Mouse (Mus musculus) cerebellum, adult 18-20 months (tissue): ENCODE measurements around the gene Gm17571.

Experiments used
- DNase-seq, 2 experiments: peaks; one replicate each; pipeline ENCODE4 v3.0.0; 2021

Gm17571 gene

DNA sequence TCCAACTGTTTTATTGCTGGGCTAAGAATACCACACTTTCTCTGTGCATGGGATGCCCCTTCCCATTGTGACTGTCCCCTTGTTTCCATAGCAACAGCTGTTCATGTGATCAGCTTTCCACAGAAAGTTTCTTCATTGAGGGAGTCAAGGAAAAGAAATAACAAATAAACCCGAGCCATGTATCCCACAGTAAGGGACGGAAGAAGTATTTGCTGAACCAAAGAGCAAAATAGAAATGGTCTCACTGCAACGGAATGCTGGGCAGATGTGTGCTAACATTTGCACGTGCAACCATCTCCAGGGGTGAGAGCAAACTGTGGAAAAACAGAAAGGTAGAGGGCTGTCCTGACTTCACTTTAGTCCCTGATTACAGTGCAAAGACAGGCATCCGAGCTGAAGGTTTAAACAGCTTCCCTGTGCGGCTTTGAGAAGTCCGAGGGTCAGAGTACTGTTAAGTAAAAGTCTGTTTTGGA is 8.1 kb upstream of the Gm17571 start:
- DNase-seq: no peak

DNA sequence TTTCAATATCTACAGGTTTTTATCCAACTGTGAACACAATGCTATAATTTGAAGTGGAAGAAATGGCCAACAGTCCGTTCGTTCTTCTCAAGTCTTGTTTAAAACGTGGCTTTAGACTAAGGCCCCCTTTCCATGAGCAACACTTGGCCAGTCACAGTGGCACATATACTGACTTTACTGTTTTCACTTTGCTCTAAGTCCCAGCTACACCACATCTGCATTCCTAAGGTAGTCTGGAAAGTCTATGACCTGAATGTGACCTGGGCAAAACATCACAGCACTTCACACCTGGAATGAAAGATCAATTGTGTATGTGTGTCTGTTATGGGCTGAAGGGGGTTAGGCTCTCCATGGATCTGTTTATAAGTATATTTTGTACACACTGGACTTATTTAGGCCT is 2.2 kb upstream of the Gm17571 start:
- no peak for DNase-seq

DNA sequence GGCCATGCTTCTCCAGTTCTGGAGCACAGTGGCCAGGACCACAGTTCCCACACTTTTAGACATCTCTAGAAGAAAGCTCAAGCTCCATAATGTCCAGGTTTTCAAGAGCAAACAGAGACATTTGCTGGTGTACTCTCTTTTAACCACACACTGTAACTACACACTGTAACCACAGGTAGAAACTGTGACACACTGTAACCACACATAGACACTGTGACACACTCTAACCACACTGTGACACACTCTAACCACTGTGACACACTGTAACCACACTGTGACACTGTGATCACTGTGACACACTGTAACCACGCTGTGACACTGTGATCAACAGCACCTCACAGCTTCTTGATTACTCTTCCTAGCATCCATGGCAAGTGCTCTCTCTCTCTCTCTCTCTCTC is 317 bp downstream of the Gm17571 start:
- no peak for DNase-seq

DNA sequence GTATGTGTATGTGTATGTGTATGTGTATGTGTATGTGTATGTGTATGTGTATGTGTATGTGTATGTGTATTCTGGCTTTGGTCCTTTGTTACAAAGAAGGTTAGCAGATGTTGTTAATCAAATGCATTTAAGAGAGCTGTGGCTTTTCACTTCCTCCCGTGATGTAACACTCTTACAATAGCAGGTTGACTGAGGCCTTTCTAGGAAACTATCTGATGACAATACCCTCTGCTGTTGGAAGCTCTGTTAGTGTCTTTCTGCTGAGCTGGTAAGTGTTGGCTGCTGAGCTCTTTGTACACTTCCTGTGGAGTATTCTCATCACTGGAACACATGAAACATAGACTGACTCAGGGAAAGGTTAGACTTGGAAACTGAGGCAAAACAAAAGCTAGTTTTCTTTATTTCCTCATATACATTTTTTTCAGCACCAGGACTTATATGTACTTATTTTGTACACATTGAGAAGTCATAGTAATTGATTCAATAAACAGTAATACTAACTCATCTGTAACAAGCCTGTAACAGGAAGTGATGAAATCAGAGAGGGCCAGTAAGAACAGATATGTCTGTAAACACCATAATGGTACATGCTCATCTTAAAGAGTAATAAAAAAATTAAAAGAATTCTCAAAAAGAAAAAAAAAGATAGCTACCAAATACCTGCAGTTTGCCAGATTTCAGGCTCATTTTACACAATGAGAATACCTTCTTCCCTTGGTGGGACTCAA is 2.9 kb downstream of the Gm17571 start:
- no peak for DNase-seq

DNA sequence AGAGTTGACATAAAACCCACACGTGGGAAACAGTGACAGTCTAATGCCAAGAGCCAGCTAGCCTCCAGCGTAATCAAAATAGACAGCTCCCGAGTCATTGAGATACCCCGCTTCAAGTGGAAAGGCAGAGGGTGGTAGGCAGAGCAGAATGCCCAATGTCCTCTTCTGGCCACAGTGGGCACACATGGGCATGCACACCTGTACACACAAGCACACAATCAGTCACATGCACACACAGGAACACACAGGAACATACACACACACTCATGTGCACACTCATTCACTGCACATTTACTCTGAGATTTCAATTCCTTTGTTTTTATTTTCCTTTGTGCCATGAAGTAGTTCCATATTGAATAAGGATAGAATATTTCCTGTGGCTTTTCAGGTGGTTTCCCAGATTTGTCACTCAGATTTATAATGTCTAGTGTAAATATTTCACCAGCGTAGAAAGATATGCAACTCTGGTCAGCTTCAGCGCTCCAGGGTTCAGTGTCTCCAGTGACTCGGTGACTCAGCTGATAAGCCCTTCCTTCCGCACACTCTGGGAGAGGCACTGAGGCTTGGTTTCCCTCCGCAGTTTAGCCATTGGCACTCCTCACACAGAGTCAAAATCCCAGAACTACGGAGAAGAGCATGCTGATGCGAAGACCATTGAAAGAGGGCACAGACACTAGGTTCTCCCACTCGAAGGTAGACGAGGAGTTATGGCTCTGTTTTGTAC is 4.4 kb downstream of the Gm17571 start:
- no peak for DNase-seq

DNA sequence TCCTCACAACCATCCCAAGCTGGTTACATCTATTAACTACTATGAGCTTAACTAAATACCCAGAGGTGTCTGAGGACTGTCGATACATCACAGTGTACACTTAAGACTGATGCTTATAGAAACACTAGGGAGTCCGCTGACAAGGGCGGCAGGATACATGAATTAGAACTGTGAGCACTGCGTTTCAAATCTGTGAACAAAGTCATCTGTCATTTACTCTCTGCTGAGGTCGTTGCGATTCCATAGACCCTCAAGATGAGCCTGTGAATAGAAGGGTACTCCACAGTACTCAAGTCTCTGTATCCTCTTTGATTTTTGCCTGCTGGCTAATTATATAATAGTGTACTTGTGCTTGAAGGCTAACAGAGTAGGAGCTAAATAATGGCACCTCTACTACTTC is 5.6 kb downstream of the Gm17571 start:
- DNase-seq: no peak

DNA sequence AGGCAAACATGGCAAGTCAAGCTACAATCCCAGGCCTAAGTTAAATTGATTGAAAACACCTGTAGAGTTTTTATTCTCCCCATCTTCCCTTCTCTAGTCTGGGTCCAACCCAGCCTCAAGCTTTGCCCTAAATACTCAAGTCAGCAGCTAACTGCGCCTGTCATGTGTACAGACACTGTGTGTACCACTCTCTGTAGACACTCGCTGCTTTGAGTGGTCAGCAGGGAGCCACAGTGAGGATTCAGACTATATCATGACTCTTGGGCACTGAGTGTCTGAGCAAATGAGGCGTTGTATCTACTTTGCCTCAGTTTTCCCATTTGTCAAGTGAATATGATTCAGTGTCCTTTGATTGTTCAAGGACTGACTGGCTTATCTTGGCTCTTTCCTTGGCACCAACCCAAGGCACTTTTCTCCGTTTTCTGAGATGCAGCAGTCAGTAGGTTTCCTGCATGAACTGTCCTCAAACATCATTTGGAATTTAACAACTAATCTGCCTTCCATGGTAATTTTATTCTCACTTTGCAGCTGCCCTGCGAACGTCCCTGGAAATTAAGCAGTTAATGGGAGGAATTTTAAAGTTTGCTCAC is 13.0 kb downstream of the Gm17571 start:
- DNase-seq: no peak

DNA sequence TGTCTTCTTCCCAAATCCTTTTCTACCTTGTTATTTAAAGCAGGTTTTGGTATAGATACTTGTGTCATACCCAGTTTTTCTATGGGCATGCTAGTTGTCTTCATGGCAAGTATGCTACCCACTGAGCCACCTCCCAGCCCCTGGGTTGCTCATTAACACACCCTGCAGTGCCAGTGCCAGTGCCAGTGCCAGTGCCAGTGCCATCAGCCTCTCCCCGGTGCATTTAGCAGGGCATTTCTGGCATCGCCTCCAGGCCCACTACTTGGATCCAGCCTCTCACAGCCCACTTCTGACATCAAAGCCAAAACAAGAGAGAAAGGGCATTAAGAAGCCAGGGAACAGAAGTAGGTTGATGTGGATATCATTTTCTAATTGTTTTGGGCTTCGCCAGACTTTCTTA is 14.9 kb downstream of the Gm17571 start:
- DNase-seq: no peak

DNA sequence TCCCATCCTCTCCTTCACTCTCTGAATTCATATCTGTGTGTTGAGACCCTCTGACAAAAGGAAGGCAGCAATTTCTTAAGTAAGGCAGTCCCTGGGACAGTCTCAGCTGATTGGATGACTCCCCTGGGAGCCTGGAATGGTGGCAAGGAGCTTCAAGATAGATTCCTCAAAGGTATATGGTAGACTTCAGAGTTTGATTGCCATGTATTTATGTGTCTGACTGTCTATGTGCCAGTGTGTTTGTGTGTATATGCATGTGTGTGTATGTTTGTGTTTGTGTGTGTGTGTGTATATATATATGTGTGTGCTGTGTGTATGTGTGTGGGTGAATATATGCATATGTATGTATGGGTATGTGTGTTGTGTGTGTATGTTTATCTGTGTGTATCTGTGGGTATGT is 15.8 kb downstream of the Gm17571 start:
- no peak for DNase-seq

DNA sequence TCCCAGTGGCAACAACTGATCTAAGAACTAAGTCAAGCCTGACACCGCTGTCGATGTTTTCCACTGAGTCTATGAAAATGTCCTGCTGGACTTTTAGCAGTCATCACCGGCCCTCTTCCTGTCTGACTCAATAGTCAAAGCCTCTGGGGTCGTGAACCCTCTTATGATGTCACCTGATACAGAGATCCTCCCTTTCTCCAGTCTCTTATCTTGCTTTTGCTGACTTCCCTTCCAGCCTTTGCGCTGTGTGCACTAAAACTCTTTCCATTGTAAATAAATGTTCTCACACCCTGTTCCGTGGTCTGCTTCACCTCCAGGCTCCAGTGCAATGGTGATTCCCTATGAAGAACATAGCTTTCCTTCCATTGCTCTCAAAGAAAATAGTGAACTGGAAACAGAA is 16.3 kb downstream of the Gm17571 start:
- DNase-seq: no peak

DNA sequence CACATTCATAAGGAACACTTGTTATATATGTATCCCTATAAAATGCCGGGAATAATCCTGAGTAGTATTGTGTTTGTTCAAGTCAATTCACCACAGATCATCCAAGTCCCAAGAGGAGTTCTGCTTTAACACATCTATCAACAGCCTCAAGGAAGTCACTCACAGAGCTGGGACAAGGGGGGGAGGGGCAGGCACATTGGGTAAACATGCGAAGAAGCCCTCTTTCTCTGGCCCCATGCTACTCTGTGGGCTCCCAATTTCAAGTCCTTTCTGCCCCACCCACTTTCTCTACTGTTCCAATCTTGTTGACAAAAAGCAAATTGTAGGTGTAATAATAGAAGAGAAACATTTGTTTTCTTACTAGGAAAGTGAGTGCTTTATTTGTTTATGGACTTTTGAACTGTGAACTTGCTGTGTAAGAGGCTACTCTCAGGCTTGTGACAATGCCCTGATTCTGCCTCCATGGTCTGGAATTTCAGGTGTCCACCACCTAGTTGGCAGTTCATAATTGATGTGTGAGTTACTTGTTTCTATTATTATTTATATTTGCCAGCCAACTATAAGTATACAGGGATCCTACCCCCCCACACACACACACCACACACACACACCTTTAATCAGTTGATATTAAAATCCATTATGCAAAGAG is 17.0 kb downstream of the Gm17571 start:
- DNase-seq: no peak

DNA sequence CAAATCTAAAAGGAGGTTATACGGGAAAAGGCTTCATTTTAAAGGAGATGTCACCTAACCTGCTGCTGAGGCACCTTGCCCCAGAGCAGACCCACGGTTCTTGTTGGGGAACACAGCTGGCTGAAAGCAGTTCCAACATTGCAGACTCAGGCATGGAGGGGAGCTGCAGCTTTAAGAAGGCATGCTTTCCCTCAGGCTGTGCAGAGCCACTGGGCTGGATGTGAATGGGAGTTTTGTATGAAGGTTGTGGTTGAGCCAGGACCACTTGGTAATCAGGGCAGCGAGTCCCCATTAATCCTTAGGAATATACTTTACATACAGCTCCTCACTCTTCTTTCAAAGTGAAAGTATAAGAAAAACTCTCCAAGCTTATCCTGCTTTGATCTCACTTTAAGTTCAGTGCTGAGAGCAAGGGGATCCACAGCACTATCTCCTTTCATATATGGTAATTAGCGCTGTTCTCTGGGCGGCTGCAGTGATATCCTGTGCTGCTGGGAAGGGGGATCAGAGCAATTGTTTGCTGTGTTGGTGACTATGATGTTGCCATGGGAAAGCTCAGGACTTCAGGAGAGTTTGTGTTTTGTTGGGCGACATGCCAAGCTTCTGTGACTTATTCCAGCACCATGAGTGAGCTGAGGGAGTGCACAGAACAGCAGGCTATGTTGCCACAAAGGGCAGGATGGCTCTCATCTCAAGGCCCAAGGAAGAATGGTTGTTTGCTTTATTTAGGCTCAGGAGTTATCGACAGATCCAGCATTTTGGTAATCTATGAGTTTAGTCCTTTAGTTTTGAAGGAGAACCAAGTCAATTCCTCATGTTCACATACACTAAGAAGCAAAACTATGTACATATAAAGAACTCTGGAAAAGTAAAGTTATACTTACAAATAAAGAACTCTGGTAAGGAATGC is 21.3 kb downstream of the Gm17571 start:
- DNase-seq: peak; percentile 35 to 37

DNA sequence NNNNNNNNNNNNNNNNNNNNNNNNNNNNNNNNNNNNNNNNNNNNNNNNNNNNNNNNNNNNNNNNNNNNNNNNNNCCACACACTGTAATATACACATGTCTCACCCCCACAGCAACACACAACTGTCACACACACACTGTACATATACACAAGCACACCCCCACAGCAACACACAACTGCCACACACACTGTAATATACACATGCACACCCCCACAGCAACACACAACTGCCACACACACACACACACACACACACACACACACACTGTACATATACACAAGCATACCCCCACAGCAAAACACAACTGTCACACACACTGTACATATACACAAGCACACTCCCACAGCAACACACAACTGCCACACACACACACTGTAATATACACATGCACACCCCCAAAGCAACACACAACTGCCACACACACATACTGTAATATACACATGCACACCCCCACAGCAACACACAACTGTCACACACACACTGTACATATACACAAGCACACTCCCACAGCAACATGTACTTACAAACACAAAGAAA is 32.3 kb downstream of the Gm17571 start:
- DNase-seq: no peak
